Comparison of ENCODE assay signal across 8 mouse cellular contexts in the genomic region with DNA sequence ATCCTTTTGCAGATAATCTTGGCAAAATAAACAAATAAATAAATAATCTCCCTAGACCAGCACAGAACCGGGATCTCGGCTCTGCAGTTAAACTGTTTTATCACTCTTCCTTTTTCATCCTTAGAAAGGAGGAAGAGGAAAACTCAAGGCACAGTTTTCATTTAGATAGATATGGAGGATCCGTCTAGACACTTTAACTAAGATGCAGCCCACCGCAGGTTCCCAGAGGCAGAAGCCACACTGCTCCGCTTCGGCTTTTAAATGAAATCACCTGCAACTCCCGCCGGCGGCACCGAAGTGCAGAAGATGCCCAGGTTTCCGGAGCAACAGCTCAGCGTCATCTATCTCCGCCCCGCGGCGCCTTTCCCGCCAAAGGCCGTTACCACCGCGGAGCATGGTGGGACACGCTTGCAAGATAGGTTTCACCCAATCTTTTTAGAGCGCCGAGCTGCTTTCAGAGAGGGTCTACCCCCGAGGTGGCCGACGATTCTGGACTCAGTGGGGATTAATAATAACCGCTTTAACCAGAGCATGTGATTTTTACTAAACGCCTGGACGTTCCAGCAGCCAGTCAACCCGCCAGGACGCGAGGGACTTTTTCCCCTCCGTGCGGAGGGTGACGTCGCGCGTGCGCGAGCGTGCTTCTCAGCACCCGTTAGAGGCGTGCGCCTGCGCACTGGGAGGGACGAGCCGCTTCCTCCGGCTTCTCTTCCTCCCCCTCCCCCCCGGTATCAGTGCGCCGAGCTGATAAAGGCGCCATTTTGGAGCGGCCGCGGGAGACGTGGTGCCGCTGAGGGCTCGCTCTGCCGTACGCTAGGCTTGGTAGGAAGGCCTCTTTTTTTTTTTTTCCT. TPM values are rescaled to one million over a fixed set of nuclear protein-coding genes. Genes with fewer than 3 reads are reported as not detected.
DNase-seq lines count a peak whose midpoint lies in the region; ATAC-seq and TF ChIP-seq lines count a peak whose summit lies in the region.

Srsf1 (plus strand) TSS at position 430 of the 851 bp plus-strand sequence.

- TF ChIP-seq CTCF in kidney, postnatal 0 days (IDR thresholded peaks at IDR 0.05; ENCODE audit: low read depth) = peak; percentile 18; the same call in 1 of the 2 replicates

- H3K27ac ChIP-seq in heart, embryonic 12.5 days (ENCODE audit: poor library complexity, severe bottlenecking) = peak within 1 kb of the TSS; percentile 100
- H3K27ac ChIP-seq in kidney, postnatal 0 days = peak within 1 kb of the TSS; percentile 99
- peak within 1 kb of the TSS; percentile 100 for H3K27ac ChIP-seq in liver, embryonic 11.5 days (ENCODE audit: low read depth, low read length)
- H3K27ac ChIP-seq in stomach, embryonic 14.5 days (ENCODE audit: low read length) = peak within 1 kb of the TSS; percentile 100

- no peaks in the 10 kb centered on the region for H3K27me3 ChIP-seq in heart, embryonic 12.5 days (replicated peaks)
- no peaks in the 10 kb centered on the region for H3K27me3 ChIP-seq in kidney, postnatal 0 days (ENCODE audit: insufficient read depth, low read length)
- H3K27me3 ChIP-seq in liver, embryonic 11.5 days (replicated peaks; ENCODE audit: control insufficient read depth, insufficient read depth, low read length) = no peaks in the 10 kb centered on the region
- no peaks in the 10 kb centered on the region for H3K27me3 ChIP-seq in stomach, embryonic 14.5 days (ENCODE audit: control insufficient read depth, insufficient read depth, low read length)

- WGBS in heart, embryonic 12.5 days = under 1% methylated on average over 54 of the region's 60 CpGs
- under 1% methylated on average over 59 of the region's 60 CpGs for WGBS in kidney, postnatal 0 days
- under 1% methylated on average over 60 of the region's 60 CpGs for WGBS in liver, embryonic 11.5 days
- WGBS in stomach, embryonic 14.5 days = under 1% methylated on average over 57 of the region's 60 CpGs

- peak within 1 kb of the TSS; percentile 99 for H3K9ac ChIP-seq in heart, embryonic 12.5 days
- peak within 1 kb of the TSS; percentile 99 for H3K9ac ChIP-seq in kidney, postnatal 0 days (ENCODE audit: low read depth, low read length)
- H3K9ac ChIP-seq in liver, embryonic 11.5 days (ENCODE audit: low read depth, low read length) = peak within 1 kb of the TSS; percentile 100
- H3K9ac ChIP-seq in stomach, embryonic 14.5 days (replicated peaks; ENCODE audit: low read depth, low read length) = peak within 1 kb of the TSS; percentile 97

- H3K36me3 ChIP-seq in heart, embryonic 12.5 days = peaks cover 26% of the 10 kb centered on the region
- no peaks in the 10 kb centered on the region for H3K36me3 ChIP-seq in kidney, postnatal 0 days (ENCODE audit: insufficient read depth, low read length)
- H3K36me3 ChIP-seq in liver, embryonic 11.5 days (ENCODE audit: control insufficient read depth, insufficient read depth, low read length) = peaks cover 14% of the 10 kb centered on the region
- H3K36me3 ChIP-seq in stomach, embryonic 14.5 days (ENCODE audit: control insufficient read depth, insufficient read depth, low read length) = peaks cover 28% of the 10 kb centered on the region

- peak; percentile 86 for ATAC-seq in erythroid progenitor cell, adult 5-6 weeks (replicated peaks; ENCODE audit: low FRiP score, poor library complexity, severe bottlenecking)
- peak; percentile 94 for ATAC-seq in heart, embryonic 12.5 days (ENCODE audit: insufficient number of reproducible peaks, low FRiP score)
- peak; percentile 92 for ATAC-seq in kidney, postnatal 0 days (replicated peaks; ENCODE audit: low FRiP score, low read depth)
- ATAC-seq in liver, embryonic 11.5 days (replicated peaks; ENCODE audit: low FRiP score) = peak; percentile 89
- ATAC-seq in stomach, embryonic 14.5 days (ENCODE audit: insufficient number of reproducible peaks, insufficient read depth, low FRiP score, low read depth) = peak; percentile 92

- peaks cover 22% of the 10 kb centered on the region for H3K4me1 ChIP-seq in heart, embryonic 12.5 days (replicated peaks)
- 0 out of 2 replicates have a peak, but pooled peaks cover 7% of the 10 kb centered on the region for H3K4me1 ChIP-seq in kidney, postnatal 0 days (replicated peaks; ENCODE audit: insufficient read depth, low read length)
- H3K4me1 ChIP-seq in liver, embryonic 11.5 days (replicated peaks; ENCODE audit: control insufficient read depth, insufficient read depth, low read length) = peaks cover 17% of the 10 kb centered on the region
- H3K4me1 ChIP-seq in stomach, embryonic 14.5 days (ENCODE audit: control insufficient read depth, insufficient read depth, low read length) = peaks cover 18% of the 10 kb centered on the region

- H3K4me3 ChIP-seq in heart, embryonic 12.5 days = peak within 1 kb of the TSS; percentile 94
- peak within 1 kb of the TSS; percentile 98 for H3K4me3 ChIP-seq in kidney, postnatal 0 days (replicated peaks; ENCODE audit: low read depth, low read length)
- H3K4me3 ChIP-seq in liver, embryonic 11.5 days (ENCODE audit: low read depth, low read length) = peak within 1 kb of the TSS; percentile 91
- H3K4me3 ChIP-seq in stomach, embryonic 14.5 days (ENCODE audit: low read depth, low read length) = peak within 1 kb of the TSS; percentile 98

- DNase-seq in CD4-positive helper T cell, adult 2 months (ENCODE audit: low read depth, low spot score) = peak; percentile 100
- peak; percentile 97 for DNase-seq in brain, embryonic 18.5 days (ENCODE audit: low read depth, low spot score)
- peak; percentile 99 for DNase-seq in kidney, postnatal 0 days (ENCODE audit: low spot score)
- peak; percentile 96 for DNase-seq in liver, embryonic 11.5 days (ENCODE audit: low spot score)
- DNase-seq in naive thymus-derived CD4-positive, alpha-beta T cell, adult 2 months (ENCODE audit: low read depth) = peak; percentile 99

- peak within 1 kb of the TSS; percentile 94 for H3K4me2 ChIP-seq in heart, embryonic 12.5 days
- H3K4me2 ChIP-seq in kidney, postnatal 0 days (ENCODE audit: low read length) = peak within 1 kb of the TSS; percentile 60
- H3K4me2 ChIP-seq in liver, embryonic 11.5 days = peak within 1 kb of the TSS; percentile 92
- peak within 1 kb of the TSS; percentile 94 for H3K4me2 ChIP-seq in stomach, embryonic 14.5 days (replicated peaks; ENCODE audit: low read depth, low read length)

- H3K9me3 ChIP-seq in heart, embryonic 12.5 days (replicated peaks) = no peaks in the 10 kb centered on the region
- no peaks in the 10 kb centered on the region for H3K9me3 ChIP-seq in kidney, postnatal 0 days (replicated peaks; ENCODE audit: low read length)
- no peaks in the 10 kb centered on the region for H3K9me3 ChIP-seq in liver, embryonic 11.5 days (ENCODE audit: control insufficient read depth, low read length)
- no peaks in the 10 kb centered on the region for H3K9me3 ChIP-seq in stomach, embryonic 14.5 days (ENCODE audit: control insufficient read depth, low read depth, low read length)

RNA-seq across cellular contexts. Expression of gene Srsf1, which starts in this region (rescaled TPM):
- total RNA-seq in erythroid progenitor cell, adult 5-6 weeks (2015; ENCODE audit: low replicate concordance) = 312 and 323 TPM in 2 replicates
- total RNA-seq in erythroid progenitor cell, adult 5-6 weeks (2017; ENCODE audit: low replicate concordance) = 485 and 568 TPM in 2 replicates
- 254 and 260 TPM in 2 replicates for polyA plus RNA-seq in heart, embryonic 12.5 days (2016; fragmentation: Nextera tagmentation; extraction: Ambion mirVana)
- 187 and 206 TPM in 2 replicates for polyA plus RNA-seq in kidney, postnatal 0 days (2015; fragmentation: Nextera tagmentation; extraction: Ambion mirVana)
- polyA plus RNA-seq in liver, embryonic 11.5 days (2014; fragmentation: Nextera tagmentation; extraction: Ambion mirVana) = 323 and 337 TPM in 2 replicates
- 345 and 362 TPM in 2 replicates for polyA plus RNA-seq in stomach, embryonic 14.5 days (2014; fragmentation: Nextera tagmentation; extraction: Ambion mirVana)

Comparison
In these comparisons a context has a peak if more than half of its experiments do, and no peak if none do; other contexts are left out.
1. Peak in every context shown above with its lines: DNase-seq, ATAC-seq, H3K4me3 ChIP-seq and H3K27ac ChIP-seq.